Mouse (Mus musculus) kidney, adult 2 months (tissue): ENCODE data around the gene Fam83f. TPM values are rescaled to one million over a fixed set of nuclear protein-coding genes. Genes with fewer than 3 reads are reported as not detected.

Experiments
- DNase-seq: peaks from one replicate; pipeline ENCODE4 v3.0.0; 2021
- H3K27ac ChIP-seq: fragments of 200-500 bp; 2 replicates; pipeline ENCODE4 v1.5.1; 2012; ENCODE audit warnings: low read depth, low read length, control low read depth, inconsistent platforms; ENCODE audit not compliant: insufficient read depth
- H3K27me3 ChIP-seq: fragments of 200-500 bp; replicated peaks from 2 replicates; pipeline ENCODE4 v1.6.1; 2012; ENCODE audit warnings: mild to moderate bottlenecking, moderate library complexity, low read length, inconsistent platforms; ENCODE audit not compliant: control insufficient read depth, insufficient read depth
- H3K36me3 ChIP-seq: fragments of 200-500 bp; 2 replicates; pipeline ENCODE4 v1.6.1; 2012; ENCODE audit warnings: mild to moderate bottlenecking, moderate library complexity, low read length, inconsistent platforms; ENCODE audit not compliant: control insufficient read depth, insufficient read depth
- H3K4me1 ChIP-seq: fragments of 200-500 bp; 2 replicates; pipeline ENCODE4 v1.6.1; 2011; ENCODE audit warnings: low read length; ENCODE audit not compliant: control insufficient read depth, insufficient read depth
- H3K4me3 ChIP-seq: fragments of 200-500 bp; 2 replicates; pipeline ENCODE4 v1.5.1; 2011; ENCODE audit warnings: mild to moderate bottlenecking, low read depth, low read length, control low read depth; ENCODE audit not compliant: insufficient read depth
- CTCF ChIP-seq: fragments of 200-500 bp; conservative IDR thresholded peaks from 2 replicates; pipeline ENCODE4 v1.5.1; 2011; ENCODE audit warnings: low read depth, mild to moderate bottlenecking, control low read depth, low read length, moderate library complexity, mixed read lengths; ENCODE audit not compliant: insufficient read depth, insufficient read length
- POLR2A ChIP-seq: fragments of 200-500 bp; IDR thresholded peaks from one replicate; pipeline ENCODE4 v1.6.1; 2011; ENCODE audit warnings: low read depth, low read length, control low read depth
- WGBS: fragments of 180-500 bp; shearing (Covaris S2); methylation state at CpG from one replicate; pipeline ENCODE4 v1.1.7; 2018; 5-methylcytosine and 5-hydroxymethylcytosine counted together
- polyA plus RNA-seq: library from polyadenylated mRNA; depleted of rRNA; stranded (reverse); fragments of >200 nt; gene quantifications from 2 replicates; pipeline ENCODE4 v1.2.3, GENCODE M21; 2012

Fam83f gene
- polyA plus RNA-seq, 1 experiment, result 2.8 TPM

- TF ChIP-seq CTCF (no peak), POLR2A (no peak)
- peaks cover 11% of the 10 kb centered on the region; the same call in 1 of the 2 replicates for H3K4me1 ChIP-seq
- no peaks in the 10 kb centered on the region for H3K27me3 ChIP-seq
- WGBS, result 27% methylated on average over 1 of the region's 1 CpGs
- no peak overlapping the region for H3K4me3 ChIP-seq
- H3K36me3 ChIP-seq, result no peaks in the 10 kb centered on the region
- no peak overlapping the region for H3K27ac ChIP-seq
- peak; percentile 28 for DNase-seq
Measured at GRCm38 (mm10) chr15:80717431-80717830, 45.8 kb downstream of the Fam83f start.

GRCm38 (mm10) chr15:80720249-80720648, 48.6 kb downstream of the Fam83f start:
- Histone ChIP-seq H3K36me3 (no peaks in the 10 kb centered on the region), H3K27ac (no peak overlapping the region), H3K4me3 (no peak overlapping the region), H3K4me1 (peaks cover 17% of the 10 kb centered on the region; the same call in 1 of the 2 replicates), H3K27me3 (no peaks in the 10 kb centered on the region)
- no peak for DNase-seq
- WGBS, result 66% methylated on average over 5 of the region's 5 CpGs
- no peak for TF ChIP-seq POLR2A

GRCm38 (mm10) chr15:80721861-80722260, 50.2 kb downstream of the Fam83f start:
- Histone ChIP-seq H3K36me3 (no peaks in the 10 kb centered on the region), H3K27ac (no peak overlapping the region), H3K4me3 (no peak overlapping the region), H3K27me3 (no peaks in the 10 kb centered on the region), H3K4me1 (peaks cover 17% of the 10 kb centered on the region; the same call in 1 of the 2 replicates)
- DNase-seq, result no peak
- 65% methylated on average over 6 of the region's 6 CpGs for WGBS
- TF ChIP-seq POLR2A (no peak), CTCF (no peak)

GRCm38 (mm10) chr15:80722366-80722765, 50.7 kb downstream of the Fam83f start:
- peaks cover 17% of the 10 kb centered on the region; the same call in 1 of the 2 replicates for H3K4me1 ChIP-seq
- H3K27me3 ChIP-seq, result no peaks in the 10 kb centered on the region
- no peak overlapping the region for H3K4me3 ChIP-seq
- no peak overlapping the region for H3K27ac ChIP-seq
- 42% methylated on average over 3 of the region's 3 CpGs for WGBS
- H3K36me3 ChIP-seq, result no peaks in the 10 kb centered on the region
- no peak for TF ChIP-seq CTCF
- TF ChIP-seq POLR2A, result no peak
- DNase-seq, result no peak

- Histone ChIP-seq H3K4me3 (no peak overlapping the region), H3K4me1 (peaks cover 7% of the 10 kb centered on the region; the same call in 1 of the 2 replicates), H3K36me3 (no peaks in the 10 kb centered on the region), H3K27ac (no peak overlapping the region), H3K27me3 (no peaks in the 10 kb centered on the region)
- TF ChIP-seq POLR2A, result no peak
- TF ChIP-seq CTCF, result no peak
- no peak for DNase-seq
- 64% methylated on average over 2 of the region's 2 CpGs for WGBS
Measured at GRCm38 (mm10) chr15:80729477-80729876, 57.8 kb downstream of the Fam83f start.

GRCm38 (mm10) chr15:80731043-80731442, 59.4 kb downstream of the Fam83f start:
- H3K4me3 ChIP-seq, result no peak overlapping the region
- H3K36me3 ChIP-seq, result no peaks in the 10 kb centered on the region
- no peak overlapping the region for H3K27ac ChIP-seq
- no peaks in the 10 kb centered on the region for H3K27me3 ChIP-seq
- DNase-seq, result no peak
- TF ChIP-seq CTCF (no peak), POLR2A (no peak)
- peaks cover 7% of the 10 kb centered on the region; the same call in 1 of the 2 replicates for H3K4me1 ChIP-seq
- WGBS, result 70% methylated on average over 1 of the region's 1 CpGs

- Histone ChIP-seq H3K4me1 (peaks cover 7% of the 10 kb centered on the region; the same call in 1 of the 2 replicates), H3K36me3 (no peaks in the 10 kb centered on the region), H3K27me3 (no peaks in the 10 kb centered on the region), H3K4me3 (no peak overlapping the region), H3K27ac (no peak overlapping the region)
- WGBS, result 61% methylated on average over 3 of the region's 3 CpGs
- TF ChIP-seq POLR2A (no peak), CTCF (no peak)
- DNase-seq, result no peak
Measured at GRCm38 (mm10) chr15:80731511-80731910, 59.9 kb downstream of the Fam83f start.
